Mouse (Mus musculus) limb, embryonic 11.5 days (tissue): ENCODE measurements around the gene Agfg1. TPM values are rescaled to one million over a fixed set of nuclear protein-coding genes. Genes with fewer than 3 reads are reported as not detected.
"Not testable (repeated sequence)": the region's sequence is repeated elsewhere in the genome, so short reads cannot be mapped to it uniquely, and the experiment has no call there.

Experiments
- ATAC-seq: fragments of 200-750 bp; cut with Nextera tagmentation; 2 replicates; pipeline ENCODE4 v1.8.0; 2017; ENCODE audit warnings: low read depth; ENCODE audit not compliant: insufficient number of reproducible peaks, low FRiP score, low TSS enrichment
- DNase-seq: peaks from one replicate; pipeline ENCODE4 v3.0.0-alpha.2; 2015; ENCODE audit warnings: low spot score
- H3K27ac ChIP-seq: fragments of 300-500 bp; sonication (generic); replicated peaks from 2 replicates; pipeline ENCODE4 v1.5.1; 2014; ENCODE audit warnings: low read depth, mild to moderate bottlenecking, low read length
- H3K27me3 ChIP-seq: fragments of 300-500 bp; sonication (generic); 2 replicates; pipeline ENCODE4 v1.6.1; 2014; ENCODE audit warnings: mild to moderate bottlenecking, low read length, mixed read lengths; ENCODE audit not compliant: control insufficient read depth, insufficient read depth
- H3K36me3 ChIP-seq: fragments of 300-500 bp; sonication (generic); 2 replicates; pipeline ENCODE4 v1.6.1; 2014; ENCODE audit warnings: mild to moderate bottlenecking, low read length, moderate library complexity, mixed read lengths; ENCODE audit not compliant: control insufficient read depth, insufficient read depth
- H3K4me1 ChIP-seq: fragments of 300-500 bp; sonication (generic); 2 replicates; pipeline ENCODE4 v1.6.1; 2014; ENCODE audit warnings: low read length, mixed read lengths; ENCODE audit not compliant: control insufficient read depth, insufficient read depth
- H3K4me2 ChIP-seq: fragments of 300-500 bp; sonication (generic); 2 replicates; pipeline ENCODE4 v1.6.1; 2014; ENCODE audit warnings: low read depth, mild to moderate bottlenecking, moderate library complexity; ENCODE audit not compliant: severe bottlenecking
- H3K4me3 ChIP-seq: fragments of 300-500 bp; sonication (generic); 2 replicates; pipeline ENCODE4 v1.5.1; 2014; ENCODE audit warnings: low read depth, low read length
- H3K9ac ChIP-seq: fragments of 300-500 bp; sonication (generic); 2 replicates; pipeline ENCODE4 v1.6.1; 2014; ENCODE audit warnings: mild to moderate bottlenecking, low read length
- H3K9me3 ChIP-seq: fragments of 300-500 bp; sonication (generic); 2 replicates; pipeline ENCODE4 v1.6.1; 2016; ENCODE audit warnings: low read length; ENCODE audit not compliant: control insufficient read depth
- WGBS: fragments of 180-500 bp; shearing (Covaris S2); extraction: QIAGEN DNeasy Blood & Tissue Kit; methylation state at CpG from one replicate; pipeline ENCODE4 v1.1.7; 2014; 5-methylcytosine and 5-hydroxymethylcytosine counted together
- polyA plus RNA-seq: library from polyadenylated mRNA; unstranded; fragments of >200 nt; fragmentation: Nextera tagmentation; extraction: Ambion mirVana; gene quantifications from 2 replicates; pipeline ENCODE4 v1.2.1, GENCODE M21; 2014

Agfg1 gene
- polyA plus RNA-seq, 1 experiment from 2014 or later = 39.8 TPM

GRCm38 (mm10) chr1:82893269-82893668 lies 54.0 kb downstream of the Agfg1 start:
- Histone ChIP-seq H3K4me1 (no peaks in the 10 kb centered on the region), H3K36me3 (peaks cover 7% of the 10 kb centered on the region)

GRCm38 (mm10) chr1:82900567-82900966 lies 61.3 kb downstream of the Agfg1 start:
- Histone ChIP-seq H3K9ac (no peak overlapping the region), H3K9me3 (no peaks in the 10 kb centered on the region), H3K4me3 (no peak overlapping the region), H3K4me1 (no peaks in the 10 kb centered on the region), H3K27me3 (no peaks in the 10 kb centered on the region), H3K4me2 (no peak overlapping the region), H3K36me3 (peaks cover 3% of the 10 kb centered on the region; the same call in 1 of the 2 replicates), H3K27ac (no peak overlapping the region)
- no peak for DNase-seq
- ATAC-seq = no peak
- 91% methylated on average over 1 of the region's 1 CpGs for WGBS

More at GRCm38 (mm10) chr1:82893269-82893668, 54.0 kb downstream of the Agfg1 start:
- Histone ChIP-seq H3K27ac (no peak overlapping the region), H3K27me3 (no peaks in the 10 kb centered on the region), H3K9me3 (no peaks in the 10 kb centered on the region), H3K9ac (no peak overlapping the region), H3K4me3 (no peak overlapping the region), H3K4me2 (no peak overlapping the region)
- ATAC-seq (no peak), DNase-seq (no peak)
- WGBS = 94% methylated on average over 7 of the region's 7 CpGs

- no peak overlapping the region for H3K9ac ChIP-seq
- no peak overlapping the region for H3K4me3 ChIP-seq
- WGBS = 88% methylated on average over 3 of the region's 3 CpGs
- no peaks in the 10 kb centered on the region for H3K9me3 ChIP-seq
- no peak overlapping the region for H3K27ac ChIP-seq
- no peak for DNase-seq
- no peak for ATAC-seq
- H3K4me1 ChIP-seq = no peaks in the 10 kb centered on the region
- peaks cover 3% of the 10 kb centered on the region; the same call in 1 of the 2 replicates for H3K36me3 ChIP-seq
- no peak overlapping the region for H3K4me2 ChIP-seq
- no peaks in the 10 kb centered on the region for H3K27me3 ChIP-seq
These were observed 61.9 kb downstream of the Agfg1 start for GRCm38 (mm10) chr1:82901201-82901600.

- H3K36me3 ChIP-seq = no peaks in the 10 kb centered on the region
- no peaks in the 10 kb centered on the region for H3K27me3 ChIP-seq
- DNase-seq = no peak
- no peaks in the 10 kb centered on the region for H3K9me3 ChIP-seq
- H3K4me2 ChIP-seq = no peak overlapping the region
- H3K9ac ChIP-seq = no peak overlapping the region
- no peaks in the 10 kb centered on the region for H3K4me1 ChIP-seq
- no peak overlapping the region for H3K27ac ChIP-seq
- no peak overlapping the region for H3K4me3 ChIP-seq
- 90% methylated on average over 3 of the region's 3 CpGs for WGBS
- no peak for ATAC-seq
These were observed 66.6 kb downstream of the Agfg1 start for GRCm38 (mm10) chr1:82905886-82906285.

GRCm38 (mm10) chr1:82913025-82913424 lies 73.7 kb downstream of the Agfg1 start, which contains the start of gene A030005L19Rik:
Gene A030005L19Rik (plus strand): TSS chr1:82913325.
- Histone ChIP-seq H3K4me3 (no peak within 1 kb of the TSS), H3K27ac (no peak within 1 kb of the TSS), H3K4me2 (no peak within 1 kb of the TSS), H3K36me3 (no peaks in the 10 kb centered on the region), H3K4me1 (no peaks in the 10 kb centered on the region), H3K27me3 (no peaks in the 10 kb centered on the region), H3K9ac (no peak within 1 kb of the TSS), H3K9me3 (no peaks in the 10 kb centered on the region)
- DNase-seq (no peak), ATAC-seq (no peak)
- 83% methylated on average over 3 of the region's 3 CpGs for WGBS

- H3K4me1 ChIP-seq, H3K4me2 ChIP-seq, H3K27me3 ChIP-seq, H3K4me3 ChIP-seq, DNase-seq, H3K36me3 ChIP-seq, ATAC-seq, H3K9ac ChIP-seq, H3K27ac ChIP-seq, H3K9me3 ChIP-seq: not testable (repeated sequence)
- 100% methylated on average over 5 of the region's 5 CpGs for WGBS
These were observed 74.2 kb downstream of the Agfg1 start for GRCm38 (mm10) chr1:82913434-82913833.

- Histone ChIP-seq H3K27ac (no peak within 1 kb of the TSS), H3K9ac (no peak within 1 kb of the TSS), H3K4me3 (no peak within 1 kb of the TSS), H3K9me3 (no peaks in the 10 kb centered on the region), H3K27me3 (no peaks in the 10 kb centered on the region), H3K36me3 (no peaks in the 10 kb centered on the region), H3K4me1 (no peaks in the 10 kb centered on the region), H3K4me2 (no peak within 1 kb of the TSS)
- DNase-seq (no peak), ATAC-seq (no peak)
- 90% methylated on average over 6 of the region's 6 CpGs for WGBS
These were observed 85.4 kb downstream of the Agfg1 start, which contains the start of gene A030014E15Rik for GRCm38 (mm10) chr1:82924650-82925049. Gene A030014E15Rik (plus strand): TSS chr1:82924917.

GRCm38 (mm10) chr1:82930558-82930957 lies 91.3 kb downstream of the Agfg1 start:
- H3K4me2 ChIP-seq, H3K9me3 ChIP-seq, H3K4me1 ChIP-seq, H3K4me3 ChIP-seq, DNase-seq, H3K27ac ChIP-seq, H3K9ac ChIP-seq, H3K27me3 ChIP-seq, H3K36me3 ChIP-seq, ATAC-seq: not testable (repeated sequence)
- 80% methylated on average over 3 of the region's 3 CpGs for WGBS

- H3K9me3 ChIP-seq, H3K4me1 ChIP-seq, ATAC-seq, H3K27ac ChIP-seq, H3K4me3 ChIP-seq, H3K9ac ChIP-seq, H3K27me3 ChIP-seq, DNase-seq, H3K4me2 ChIP-seq, H3K36me3 ChIP-seq: not testable (repeated sequence)
- no CpG with 5 or more reads among the region's 6 CpGs for WGBS
These were observed 92.0 kb downstream of the Agfg1 start, which contains the start of gene Gm6217 for GRCm38 (mm10) chr1:82931326-82931725. Gene Gm6217 (minus strand): TSS chr1:82931399.
